Mouse (Mus musculus) heart, adult 2 months (tissue): ENCODE measurements at regions not wholly inside any gene's neighbourhood (a gene's known extent, or its start where the extent isn't known, plus 50 kb on each side); places are given as distances from the start of the nearest gene placed in this dataset.

ENCODE experiments used
- CTCF ChIP-seq: fragments of 200-600 bp; IDR thresholded peaks from 2 replicates; pipeline ENCODE4 v1.8.1; 2022; ENCODE audit warnings: antibody characterized with exemption, mild to moderate bottlenecking, moderate library complexity
- EP300 ChIP-seq: fragments of 200-500 bp; IDR thresholded peaks from 2 replicates; pipeline ENCODE4 v1.6.1; 2011; ENCODE audit warnings: low read depth, low read length, control low read depth; ENCODE audit not compliant: insufficient read depth

GRCm38 (mm10) chr10:21805606-21806005, 76.4 kb upstream of the Sgk1 start:
- TF ChIP-seq EP300: no peak
- TF ChIP-seq CTCF: no peak
